Mouse (Mus musculus) monocyte, adult 2 months (primary cell): ENCODE results near the gene D930048N14Rik.
"Not testable (repeated sequence)": the region's sequence is repeated elsewhere in the genome, so short reads cannot be mapped to it uniquely, and the experiment has no call there.

Experiments used
- DNase-seq, 2 experiments: peaks; one replicate each; pipeline ENCODE4 v3.0.0; 2022; ENCODE audit warnings: low spot score in 2 of 2, low read depth in 1 of 2

The D930048N14Rik gene

GRCm38 (mm10) chr11:51650691-51651515 is at the start of gene D930048N14Rik, which contains the start of gene N4bp3:
TSS of gene D930048N14Rik (plus strand) at chr11:51650954.
TSS of gene N4bp3 (minus strand) at chr11:51650842.
- DNase-seq, result peak in 1 of 2 experiments; percentile 38

GRCm38 (mm10) chr11:51602253-51602652 is 48.5 kb upstream of the D930048N14Rik start:
- DNase-seq, result no peak

GRCm38 (mm10) chr11:51605602-51606446 is 44.9 kb upstream of the D930048N14Rik start:
- peak in 1 of 2 experiments; percentile 68 for DNase-seq

GRCm38 (mm10) chr11:51606447-51607095 is 44.2 kb upstream of the D930048N14Rik start, which contains the start of gene Hnrnpab:
TSS of gene Hnrnpab (minus strand) at chr11:51606847.
- DNase-seq, result peak; percentile 91 to 92

- DNase-seq, result no peak
Observed at GRCm38 (mm10) chr11:51607096-51607738, 43.5 kb upstream of the D930048N14Rik start.

- no peak for DNase-seq
Observed at GRCm38 (mm10) chr11:51609266-51609909, 41.4 kb upstream of the D930048N14Rik start.

- not testable (repeated sequence) for DNase-seq
Observed at GRCm38 (mm10) chr11:51609940-51610339, 40.8 kb upstream of the D930048N14Rik start.

GRCm38 (mm10) chr11:51614256-51614655 is 36.5 kb upstream of the D930048N14Rik start:
- no peak for DNase-seq

- DNase-seq, result no peak
Observed at GRCm38 (mm10) chr11:51615129-51615528, 35.6 kb upstream of the D930048N14Rik start.

GRCm38 (mm10) chr11:51615601-51616000 is 35.2 kb upstream of the D930048N14Rik start:
- DNase-seq, result peak in 1 of 2 experiments; percentile 49

- DNase-seq, result not testable (repeated sequence)
Observed at GRCm38 (mm10) chr11:51616113-51616512, 34.6 kb upstream of the D930048N14Rik start.

GRCm38 (mm10) chr11:51617693-51618092 is 33.1 kb upstream of the D930048N14Rik start:
- DNase-seq, result peak in 1 of 2 experiments; percentile 48

GRCm38 (mm10) chr11:51618894-51619408 is 31.8 kb upstream of the D930048N14Rik start:
- no peak for DNase-seq

- peak; percentile 94 for DNase-seq
Observed at GRCm38 (mm10) chr11:51619409-51620060, 31.2 kb upstream of the D930048N14Rik start, which contains the start of gene Nhp2. TSS of gene Nhp2 (plus strand) at chr11:51619735.

GRCm38 (mm10) chr11:51620084-51620483 is 30.7 kb upstream of the D930048N14Rik start:
- no peak for DNase-seq

- no peak for DNase-seq
Observed at GRCm38 (mm10) chr11:51621776-51622175, 29.0 kb upstream of the D930048N14Rik start.

- no peak for DNase-seq
Observed at GRCm38 (mm10) chr11:51622971-51623491, 27.7 kb upstream of the D930048N14Rik start.

- DNase-seq, result no peak
Observed at GRCm38 (mm10) chr11:51625187-51625820, 25.4 kb upstream of the D930048N14Rik start.
